Mouse (Mus musculus) layer of hippocampus, adult 11-12 months (tissue): ENCODE data around the gene Gm13199.

Experiments used
- DNase-seq: peaks from one replicate; pipeline ENCODE4 v3.0.0; 2022; ENCODE audit warnings: low spot score

Gene Gm13199

GRCm38 (mm10) chr2:5862834-5863233, at the start of gene Gm13199:
TSS of gene Gm13199 (minus strand) at chr2:5862934.
- DNase-seq = no peak

GRCm38 (mm10) chr2:5911282-5911965, 48.7 kb upstream of the Gm13199 start:
- no peak for DNase-seq

- DNase-seq = no peak
These were observed 43.9 kb upstream of the Gm13199 start for GRCm38 (mm10) chr2:5906625-5907024.

- peak; percentile 66 for DNase-seq
These were observed 43.4 kb upstream of the Gm13199 start for GRCm38 (mm10) chr2:5906092-5906491.

- no peak for DNase-seq
These were observed 37.4 kb upstream of the Gm13199 start for GRCm38 (mm10) chr2:5900145-5900544.

- DNase-seq = peak; percentile 100
These were observed 32.3 kb upstream of the Gm13199 start, which contains the start of gene Sec61a2 for GRCm38 (mm10) chr2:5894843-5895570. TSS of gene Sec61a2 (minus strand) at chr2:5895432.

GRCm38 (mm10) chr2:5894296-5894695, 31.6 kb upstream of the Gm13199 start:
- DNase-seq = no peak

- DNase-seq = no peak
These were observed 26.7 kb upstream of the Gm13199 start for GRCm38 (mm10) chr2:5889412-5889811.

GRCm38 (mm10) chr2:5888865-5889264, 26.1 kb upstream of the Gm13199 start:
- no peak for DNase-seq

- no peak for DNase-seq
These were observed 14.7 kb upstream of the Gm13199 start for GRCm38 (mm10) chr2:5877446-5877845.

GRCm38 (mm10) chr2:5869746-5870145, 7.0 kb upstream of the Gm13199 start:
- DNase-seq = no peak

- no peak for DNase-seq
These were observed 4.9 kb upstream of the Gm13199 start for GRCm38 (mm10) chr2:5867681-5868080.

GRCm38 (mm10) chr2:5851866-5852265, 10.9 kb downstream of the Gm13199 start:
- peak; percentile 17 for DNase-seq

- no peak for DNase-seq
These were observed 11.6 kb downstream of the Gm13199 start for GRCm38 (mm10) chr2:5851116-5851515.

- no peak for DNase-seq
These were observed 16.9 kb downstream of the Gm13199 start for GRCm38 (mm10) chr2:5845826-5846225.

- DNase-seq = peak; percentile 92
These were observed 17.7 kb downstream of the Gm13199 start, which contains the start of the genes Nudt5 and Cdc123 for GRCm38 (mm10) chr2:5844873-5845631. TSS of gene Nudt5 (plus strand) at chr2:5845019. TSS of gene Cdc123 (minus strand) at chr2:5845164.

- DNase-seq = no peak
These were observed 18.4 kb downstream of the Gm13199 start for GRCm38 (mm10) chr2:5844181-5844872.

GRCm38 (mm10) chr2:5840815-5841214, 21.9 kb downstream of the Gm13199 start:
- no peak for DNase-seq

GRCm38 (mm10) chr2:5825265-5825913, 37.3 kb downstream of the Gm13199 start:
- DNase-seq = no peak

GRCm38 (mm10) chr2:5824685-5825084, 38.0 kb downstream of the Gm13199 start:
- DNase-seq = no peak

- DNase-seq = no peak
These were observed 38.5 kb downstream of the Gm13199 start for GRCm38 (mm10) chr2:5824213-5824612.
